Mouse (Mus musculus) retina, adult 2 months (tissue): ENCODE data around the gene Zfyve1.

Experiments used
- DNase-seq: peaks from one replicate; pipeline ENCODE4 v3.0.0-alpha.2; 2012; ENCODE audit warnings: low read depth, low spot score

Zfyve1 gene

GRCm38 (mm10) chr12:83580283-83580682 lies 16.7 kb downstream of the Zfyve1 start:
- DNase-seq, result no peak

GRCm38 (mm10) chr12:83578896-83579569 lies 18.0 kb downstream of the Zfyve1 start:
- no peak for DNase-seq

GRCm38 (mm10) chr12:83578356-83578755 lies 18.7 kb downstream of the Zfyve1 start:
- no peak for DNase-seq

- DNase-seq, result no peak
These were observed 19.6 kb downstream of the Zfyve1 start for GRCm38 (mm10) chr12:83577445-83577844.

- DNase-seq, result no peak
These were observed 24.3 kb downstream of the Zfyve1 start for GRCm38 (mm10) chr12:83572717-83573116.

GRCm38 (mm10) chr12:83569866-83570265 lies 27.2 kb downstream of the Zfyve1 start:
- DNase-seq, result no peak

GRCm38 (mm10) chr12:83562589-83562988 lies 34.4 kb downstream of the Zfyve1 start:
- DNase-seq, result no peak

GRCm38 (mm10) chr12:83560189-83560588 lies 36.8 kb downstream of the Zfyve1 start:
- DNase-seq, result no peak

- DNase-seq, result no peak
These were observed 38.5 kb downstream of the Zfyve1 start for GRCm38 (mm10) chr12:83558496-83558895.

- DNase-seq, result no peak
These were observed 41.4 kb downstream of the Zfyve1 start for GRCm38 (mm10) chr12:83555605-83556004.

GRCm38 (mm10) chr12:83553816-83554215 lies 43.2 kb downstream of the Zfyve1 start:
- no peak for DNase-seq

GRCm38 (mm10) chr12:83551305-83551704 lies 45.7 kb downstream of the Zfyve1 start:
- DNase-seq, result no peak

GRCm38 (mm10) chr12:83544791-83545190 lies 52.2 kb downstream of the Zfyve1 start:
- DNase-seq, result no peak

- DNase-seq, result no peak
These were observed 53.0 kb downstream of the Zfyve1 start for GRCm38 (mm10) chr12:83543997-83544396.

GRCm38 (mm10) chr12:83536039-83536438 lies 61.0 kb downstream of the Zfyve1 start:
- no peak for DNase-seq

- DNase-seq, result no peak
These were observed 61.6 kb downstream of the Zfyve1 start for GRCm38 (mm10) chr12:83535428-83535827.

GRCm38 (mm10) chr12:83534190-83534589 lies 62.8 kb downstream of the Zfyve1 start:
- DNase-seq, result no peak

GRCm38 (mm10) chr12:83532966-83533365 lies 64.1 kb downstream of the Zfyve1 start:
- DNase-seq, result no peak

GRCm38 (mm10) chr12:83531992-83532391 lies 65.0 kb downstream of the Zfyve1 start:
- DNase-seq, result no peak

GRCm38 (mm10) chr12:83528665-83529064 lies 68.4 kb downstream of the Zfyve1 start:
- DNase-seq, result no peak

GRCm38 (mm10) chr12:83527816-83528215 lies 69.2 kb downstream of the Zfyve1 start:
- no peak for DNase-seq

GRCm38 (mm10) chr12:83525822-83526544 lies 71.0 kb downstream of the Zfyve1 start:
- no peak for DNase-seq

- no peak for DNase-seq
These were observed 72.7 kb downstream of the Zfyve1 start for GRCm38 (mm10) chr12:83524329-83524728.
